Mouse (Mus musculus): Measurements from ENCODE around the gene Lig3.

GRCm38 (mm10) chr11:82746138-82746537 lies 34.8 kb upstream of the Lig3 start:
- TF ChIP-seq CTCF (IDR thresholded peaks at IDR 0.05; ENCODE audit: low read depth) (peak; percentile 79), EP300 (IDR thresholded peaks at IDR 0.05; ENCODE audit: low read depth) (no peak)

All from liver, embryonic 14.5 days (tissue).